Comparison of ENCODE assay signal across 20 mouse cellular contexts in the genomic region with DNA sequence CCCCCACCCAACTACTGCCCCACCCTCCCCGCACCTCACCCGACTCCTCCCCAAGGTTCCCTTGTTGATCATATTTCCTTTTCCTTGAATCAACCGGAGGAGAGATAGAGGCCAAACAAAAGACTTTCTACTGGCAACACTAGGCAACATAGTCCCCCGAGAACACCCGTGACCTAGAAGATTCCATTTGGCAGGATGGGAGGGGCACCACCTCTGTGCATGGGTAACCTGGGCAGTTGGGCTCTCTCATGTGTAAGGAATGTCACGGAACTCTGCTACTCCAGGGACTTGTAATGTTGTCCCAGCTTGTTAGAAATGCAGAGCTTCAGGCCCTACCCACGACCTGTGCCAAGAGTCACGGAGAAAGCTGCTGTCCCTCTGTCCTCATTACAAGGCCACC. TPM values are rescaled to one million over a fixed set of nuclear protein-coding genes. Genes with fewer than 3 reads are reported as not detected.
DNase-seq lines count a peak whose midpoint lies in the region; ATAC-seq and TF ChIP-seq lines count a peak whose summit lies in the region.
"Had no signal": no experiment of that assay in that cellular context is flagged by ENCODE, and none has a peak within 500 bp of the region (broad histone marks: within the 10 kb centered on the region; RNA-seq: fewer than 3 reads in every experiment).

No protein-coding gene starts in this region.

- H3K4me1 ChIP-seq in heart, embryonic 12.5 days (replicated peaks), result peaks cover 27% of the 10 kb centered on the region
- H3K4me1 ChIP-seq in kidney, adult 2 months (ENCODE audit: control insufficient read depth, insufficient read depth, low read length), result peaks cover 9% of the 10 kb centered on the region
- H3K4me1 ChIP-seq in kidney, embryonic 14.5 days (ENCODE audit: control insufficient read depth, insufficient read depth, low read length), result no peaks in the 10 kb centered on the region
- peaks cover under 1% of the 10 kb centered on the region; the same call in 1 of the 2 replicates for H3K4me1 ChIP-seq in brown adipose tissue, adult 24 weeks (ENCODE audit: control insufficient read depth, insufficient read depth, insufficient read length, low read length)
- H3K4me1 ChIP-seq in stomach, embryonic 15.5 days, result no peaks in the 10 kb centered on the region
- H3K4me1 ChIP-seq in hindbrain, embryonic 14.5 days (replicated peaks; ENCODE audit: control insufficient read depth, insufficient read depth, low read length), result peaks cover 5% of the 10 kb centered on the region; the same call in 1 of the 2 replicates
- H3K4me1 ChIP-seq: intestine, embryonic 15.5 days had no signal

- DNase-seq in heart, adult 11 months, result peak; percentile 97
- peak; percentile 58 for DNase-seq in kidney, adult 2 months
- DNase-seq in hindbrain, embryonic 14.5 days (ENCODE audit: low spot score), result no peak
- DNase-seq: adrenal gland, postnatal 25 days; cerebellum, adult 11-12 months; cerebellum, postnatal 36 days; heart, postnatal 10 days; layer of hippocampus, postnatal 36 days; right cerebral cortex, adult 18-20 months; thymus, postnatal 14 days had no signal

- no peak for TF ChIP-seq CTCF in kidney, adult 2 months (conservative IDR thresholded peaks at IDR 0.05; ENCODE audit: insufficient read depth, insufficient read length, low read depth, low read length)

- no peak for ATAC-seq in heart, embryonic 12.5 days (ENCODE audit: insufficient number of reproducible peaks, low FRiP score)
- no peak for ATAC-seq in kidney, embryonic 14.5 days (ENCODE audit: low FRiP score, low TSS enrichment)
- 0 out of 2 replicates have a peak, but pooled peaks have one; percentile 45 for ATAC-seq in stomach, embryonic 15.5 days (ENCODE audit: insufficient read depth, low FRiP score, low read depth)
- no peak for ATAC-seq in hindbrain, embryonic 14.5 days (ENCODE audit: low FRiP score)
- ATAC-seq: CD4-positive, CD25-positive, alpha-beta regulatory T cell, adult 4 months; intestine, embryonic 15.5 days had no signal

- no peaks in the 10 kb centered on the region for H3K36me3 ChIP-seq in heart, embryonic 12.5 days
- H3K36me3 ChIP-seq in kidney, adult 2 months (ENCODE audit: control insufficient read depth, insufficient read depth, low read length), result no peaks in the 10 kb centered on the region
- no peaks in the 10 kb centered on the region for H3K36me3 ChIP-seq in kidney, embryonic 14.5 days (ENCODE audit: control insufficient read depth, insufficient read depth, low read length)
- no peaks in the 10 kb centered on the region for H3K36me3 ChIP-seq in stomach, embryonic 15.5 days
- H3K36me3 ChIP-seq in hindbrain, embryonic 14.5 days (replicated peaks; ENCODE audit: control insufficient read depth, insufficient read depth), result no peaks in the 10 kb centered on the region
- H3K36me3 ChIP-seq: hindbrain, embryonic 15.5 days; intestine, embryonic 15.5 days; limb, embryonic 15.5 days; liver, embryonic 15.5 days; midbrain, embryonic 12.5 days had no signal

- no peak overlapping the region for H3K4me2 ChIP-seq in heart, embryonic 12.5 days
- H3K4me2 ChIP-seq in kidney, embryonic 14.5 days (replicated peaks; ENCODE audit: low read depth, low read length), result no peak overlapping the region
- no peak overlapping the region for H3K4me2 ChIP-seq in stomach, embryonic 15.5 days
- H3K4me2 ChIP-seq in hindbrain, embryonic 14.5 days (replicated peaks), result no peak overlapping the region
- H3K4me2 ChIP-seq: hindbrain, embryonic 15.5 days; intestine, embryonic 15.5 days; limb, embryonic 15.5 days; liver, embryonic 15.5 days; midbrain, embryonic 12.5 days had no signal

- no peak overlapping the region for H3K4me3 ChIP-seq in heart, embryonic 12.5 days
- H3K4me3 ChIP-seq in kidney, adult 2 months (ENCODE audit: insufficient read depth, low read depth, low read length), result no peak overlapping the region
- no peak overlapping the region for H3K4me3 ChIP-seq in kidney, embryonic 14.5 days (ENCODE audit: low read length)
- no peak overlapping the region for H3K4me3 ChIP-seq in brown adipose tissue, adult 24 weeks (ENCODE audit: insufficient read depth, low read depth, low read length)
- no peak overlapping the region for H3K4me3 ChIP-seq in stomach, embryonic 15.5 days (replicated peaks)
- H3K4me3 ChIP-seq in hindbrain, embryonic 14.5 days (replicated peaks; ENCODE audit: low read length), result no peak overlapping the region
- H3K4me3 ChIP-seq: hindbrain, embryonic 15.5 days; intestine, embryonic 15.5 days; limb, embryonic 15.5 days; liver, embryonic 15.5 days; midbrain, embryonic 12.5 days had no signal

- H3K9me3 ChIP-seq in heart, embryonic 12.5 days (replicated peaks), result no peaks in the 10 kb centered on the region
- no peaks in the 10 kb centered on the region for H3K9me3 ChIP-seq in kidney, embryonic 14.5 days (ENCODE audit: control insufficient read depth, low read length)
- no peaks in the 10 kb centered on the region for H3K9me3 ChIP-seq in stomach, embryonic 15.5 days
- H3K9me3 ChIP-seq in hindbrain, embryonic 14.5 days (ENCODE audit: control insufficient read depth, low read length), result no peaks in the 10 kb centered on the region
- H3K9me3 ChIP-seq: hindbrain, embryonic 15.5 days; intestine, embryonic 15.5 days; limb, embryonic 15.5 days; liver, embryonic 15.5 days; midbrain, embryonic 12.5 days had no signal

- no peak for TF ChIP-seq POLR2A in kidney, adult 2 months (IDR thresholded peaks at IDR 0.05; ENCODE audit: low read depth, low read length)

- H3K27ac ChIP-seq in heart, embryonic 12.5 days (ENCODE audit: poor library complexity, severe bottlenecking), result no peak overlapping the region
- H3K27ac ChIP-seq in kidney, adult 2 months (ENCODE audit: insufficient read depth, low read depth, low read length), result no peak overlapping the region; the same call in 1 of the 2 replicates
- H3K27ac ChIP-seq in kidney, embryonic 14.5 days (ENCODE audit: low read depth, low read length), result no peak overlapping the region
- 0 out of 2 replicates have a peak overlapping the region, but pooled peaks have one; percentile 16 for H3K27ac ChIP-seq in brown adipose tissue, adult 24 weeks (replicated peaks; ENCODE audit: low read depth, low read length)
- H3K27ac ChIP-seq in stomach, embryonic 15.5 days, result no peak overlapping the region
- no peak overlapping the region for H3K27ac ChIP-seq in hindbrain, embryonic 14.5 days
- H3K27ac ChIP-seq: hindbrain, embryonic 15.5 days; intestine, embryonic 15.5 days; limb, embryonic 15.5 days; liver, embryonic 15.5 days; midbrain, embryonic 12.5 days had no signal

- 78% methylated on average over 8 of the region's 8 CpGs for WGBS in heart, embryonic 12.5 days
- 50% methylated on average over 8 of the region's 8 CpGs for WGBS in kidney, adult 2 months
- WGBS in kidney, embryonic 14.5 days, result 70% methylated on average over 8 of the region's 8 CpGs
- 76% methylated on average over 8 of the region's 8 CpGs for WGBS in stomach, embryonic 15.5 days
- WGBS in hindbrain, embryonic 14.5 days, result 87% methylated on average over 8 of the region's 8 CpGs

- H3K27me3 ChIP-seq in heart, embryonic 12.5 days (replicated peaks), result no peaks in the 10 kb centered on the region
- H3K27me3 ChIP-seq in kidney, adult 2 months (replicated peaks; ENCODE audit: control insufficient read depth, insufficient read depth, low read length), result no peaks in the 10 kb centered on the region
- H3K27me3 ChIP-seq in kidney, embryonic 14.5 days (ENCODE audit: control insufficient read depth, insufficient read depth, low read length), result no peaks in the 10 kb centered on the region
- no peaks in the 10 kb centered on the region for H3K27me3 ChIP-seq in stomach, embryonic 15.5 days (replicated peaks)
- H3K27me3 ChIP-seq in hindbrain, embryonic 14.5 days (ENCODE audit: control insufficient read depth, insufficient read depth, low read length), result no peaks in the 10 kb centered on the region
- H3K27me3 ChIP-seq: hindbrain, embryonic 15.5 days; intestine, embryonic 15.5 days; limb, embryonic 15.5 days; midbrain, embryonic 12.5 days had no signal

- no peak overlapping the region for H3K9ac ChIP-seq in heart, embryonic 12.5 days
- no peak overlapping the region for H3K9ac ChIP-seq in kidney, embryonic 14.5 days (ENCODE audit: low read depth, low read length)
- H3K9ac ChIP-seq in stomach, embryonic 15.5 days, result no peak overlapping the region
- no peak overlapping the region for H3K9ac ChIP-seq in hindbrain, embryonic 14.5 days
- H3K9ac ChIP-seq: hindbrain, embryonic 15.5 days; intestine, embryonic 15.5 days; limb, embryonic 15.5 days; liver, embryonic 15.5 days; midbrain, embryonic 12.5 days had no signal

RNA-seq across cellular contexts. Expression of a gene that starts 55.6 kb away (rescaled TPM):
- polyA plus RNA-seq in heart, embryonic 12.5 days (2016; fragmentation: Nextera tagmentation; extraction: Ambion mirVana), result 78.3 and 79.8 TPM in 2 replicates
- 131 and 137 TPM in 2 replicates for polyA plus RNA-seq in kidney, adult 2 months (2012; rRNA removed)
- polyA plus RNA-seq in kidney, embryonic 14.5 days (2014; fragmentation: Nextera tagmentation; extraction: Ambion mirVana), result 104 and 107 TPM in 2 replicates
- polyA plus RNA-seq in brown adipose tissue, adult 24 weeks (2012; ENCODE audit: insufficient read depth, insufficient read length, missing spikeins), result 39.1 and 45.5 TPM in 2 replicates
- polyA plus RNA-seq in stomach, embryonic 15.5 days (2015; fragmentation: Nextera tagmentation; extraction: Ambion mirVana), result 77.0 and 78.3 TPM in 2 replicates
- 146 and 149 TPM in 2 replicates for polyA plus RNA-seq in hindbrain, embryonic 14.5 days (2014; fragmentation: Nextera tagmentation; extraction: Ambion mirVana)
